Mouse (Mus musculus) brain, embryonic 14.5 days (tissue): ENCODE measurements around the gene Efcab2. TPM values are rescaled to one million over a fixed set of nuclear protein-coding genes. Genes with fewer than 3 reads are reported as not detected.

ENCODE experiments used
- DNase-seq: peaks from one replicate; pipeline ENCODE4 v3.0.0-alpha.2; 2011; ENCODE audit warnings: low read depth
- CTCF ChIP-seq: fragments of 200-500 bp; IDR thresholded peaks from 2 replicates; pipeline ENCODE4 v1.5.1; 2012; ENCODE audit warnings: inconsistent platforms, mild to moderate bottlenecking, moderate library complexity, borderline replicate concordance; ENCODE audit not compliant: insufficient read depth, insufficient read length; ENCODE audit errors: extremely low read depth
- POLR2A ChIP-seq: fragments of 200-500 bp; IDR thresholded peaks from 2 replicates; pipeline ENCODE4 v1.6.1; 2012; ENCODE audit warnings: mild to moderate bottlenecking, inconsistent platforms, borderline replicate concordance; ENCODE audit not compliant: poor library complexity, insufficient read depth, insufficient read length, severe bottlenecking; ENCODE audit errors: extremely low read depth
- polyA plus RNA-seq: library from polyadenylated mRNA; depleted of rRNA; stranded (reverse); fragments of >200 nt; gene quantifications from 2 replicates; pipeline ENCODE4 v1.2.3, GENCODE M21; 2012; rRNA removed

The Efcab2 gene
- 2.0 and 3.7 TPM in 2 replicates for polyA plus RNA-seq

DNA sequence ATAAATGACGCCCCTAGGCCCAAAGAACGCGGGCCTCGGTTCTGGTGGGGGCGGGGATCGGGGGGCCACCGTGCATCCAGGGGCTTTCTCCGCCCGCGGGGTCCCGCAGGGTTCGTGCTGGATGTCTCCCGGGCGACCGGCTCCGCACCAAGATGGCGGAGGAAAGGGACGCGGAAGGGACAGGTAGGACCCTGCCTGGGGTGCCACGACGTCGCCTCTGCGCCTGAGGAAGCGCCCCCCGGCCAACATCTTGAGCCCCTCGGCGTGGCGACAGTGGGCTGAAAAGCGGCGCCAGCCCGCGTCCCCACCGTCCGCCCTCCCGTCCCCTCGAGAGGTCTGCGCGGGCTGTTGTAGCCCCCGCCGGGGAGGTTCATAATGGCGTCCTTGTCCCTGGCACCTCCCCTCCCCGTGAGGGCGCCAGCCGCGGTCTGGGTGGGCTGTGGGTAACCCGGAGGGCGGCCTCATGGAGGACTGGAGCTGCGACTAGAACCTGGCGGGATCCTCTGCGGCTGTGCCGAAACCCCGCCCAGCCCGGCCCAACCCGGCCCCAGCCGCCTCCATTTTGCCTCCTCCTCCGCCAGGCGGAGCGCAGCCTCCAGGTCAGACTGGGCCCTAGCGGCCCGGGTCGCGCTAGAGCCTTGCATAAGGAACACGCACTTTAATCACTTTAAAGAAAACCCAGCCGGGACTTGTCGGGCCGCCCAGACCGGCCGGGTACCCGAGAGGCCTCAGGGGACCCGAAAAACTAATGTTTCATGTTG is at the start of gene Efcab2:
TSS of gene Efcab2 (plus strand) at position 135 of the 761 bp plus-strand sequence.
- TF ChIP-seq POLR2A (peak; percentile 64; the same call in 1 of the 2 replicates), CTCF (peak; percentile 58)
- peak; percentile 97 for DNase-seq

DNA sequence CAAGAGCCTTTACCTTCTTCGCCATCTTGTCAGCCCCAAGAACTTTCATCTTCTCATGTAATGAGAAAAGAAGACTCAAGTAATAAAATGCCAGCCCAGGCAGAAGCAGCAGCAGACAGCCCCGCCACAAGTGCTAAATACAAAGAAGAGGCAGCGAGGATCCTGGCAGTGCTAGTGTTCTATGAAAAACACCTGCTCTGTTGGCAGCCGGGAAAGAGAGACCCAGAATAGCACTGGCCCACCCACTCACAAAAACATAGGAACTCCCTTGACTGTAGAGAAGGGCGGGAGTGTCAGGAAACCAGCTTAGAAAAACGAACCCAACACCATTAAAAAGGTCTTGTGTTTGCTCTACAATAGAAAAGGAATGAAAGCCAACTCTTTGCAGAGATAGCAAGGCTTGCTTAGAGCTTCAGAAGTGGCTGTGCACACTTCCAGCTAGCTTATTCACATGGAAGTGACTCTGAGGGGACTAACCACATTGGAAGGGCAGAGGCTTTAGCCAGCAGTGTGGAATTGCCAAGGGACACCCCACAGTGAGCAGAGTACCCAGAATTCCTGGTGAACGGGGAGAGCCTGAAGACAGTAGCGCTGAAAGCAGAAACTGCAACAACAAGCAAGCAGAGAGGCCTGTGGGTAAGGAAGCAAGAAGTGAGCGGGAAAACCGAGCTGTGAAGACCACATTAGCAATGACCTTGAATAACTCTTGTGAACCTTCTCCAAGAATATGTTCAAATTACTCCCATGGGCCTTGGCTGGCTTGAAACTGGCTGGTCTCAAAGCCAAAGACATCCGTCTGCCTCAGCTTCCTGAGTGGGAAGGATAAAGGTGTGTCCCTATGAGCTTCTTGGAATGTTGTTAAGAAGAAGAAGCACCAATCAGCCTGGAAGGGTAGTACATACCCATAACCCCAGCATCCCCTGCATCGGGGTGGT is 47.8 kb upstream of the Efcab2 start:
- no peak for TF ChIP-seq CTCF
- TF ChIP-seq POLR2A: no peak
- DNase-seq: peak; percentile 41

DNA sequence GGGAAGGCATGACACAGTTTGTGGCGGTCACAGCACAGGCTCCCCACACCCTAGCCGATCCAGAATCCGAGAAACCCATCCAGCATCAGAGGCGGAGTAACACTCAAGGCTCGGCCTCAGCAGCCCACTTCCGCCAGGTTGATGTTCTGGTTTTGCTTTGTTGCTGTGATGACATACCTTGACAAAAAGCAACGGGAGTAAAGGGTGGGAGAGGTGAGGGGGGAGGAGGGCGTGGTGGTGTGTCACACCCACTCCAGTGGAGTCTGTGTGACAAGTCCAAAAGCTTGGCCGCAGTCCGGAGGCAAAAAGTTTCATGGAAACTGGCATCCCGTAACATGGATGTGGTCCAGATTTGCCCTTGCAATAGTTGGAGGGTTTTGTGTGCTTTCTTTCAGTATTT is 45.6 kb upstream of the Efcab2 start:
- TF ChIP-seq CTCF (no peak), POLR2A (no peak)
- no peak for DNase-seq

DNA sequence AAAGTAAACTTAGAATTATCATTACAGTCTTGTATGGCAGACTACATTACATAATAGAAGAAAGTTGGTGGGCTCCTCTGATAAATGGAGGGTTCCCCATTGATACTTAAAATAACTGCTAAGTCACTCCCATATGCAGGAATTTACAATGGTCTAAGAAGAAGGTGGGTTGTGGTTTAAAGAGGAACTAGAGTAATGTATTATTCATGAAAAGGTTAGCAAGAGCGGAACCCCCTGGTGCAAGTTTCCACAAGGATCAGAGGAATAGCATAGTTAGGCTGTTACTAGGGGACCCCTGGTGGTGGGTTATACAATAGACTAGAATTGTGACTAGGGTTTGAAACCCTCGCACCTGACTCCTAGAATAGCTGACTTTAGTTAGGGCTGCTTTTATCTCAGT is 45.2 kb upstream of the Efcab2 start:
- no peak for DNase-seq
- TF ChIP-seq POLR2A: no peak
- TF ChIP-seq CTCF: no peak

DNA sequence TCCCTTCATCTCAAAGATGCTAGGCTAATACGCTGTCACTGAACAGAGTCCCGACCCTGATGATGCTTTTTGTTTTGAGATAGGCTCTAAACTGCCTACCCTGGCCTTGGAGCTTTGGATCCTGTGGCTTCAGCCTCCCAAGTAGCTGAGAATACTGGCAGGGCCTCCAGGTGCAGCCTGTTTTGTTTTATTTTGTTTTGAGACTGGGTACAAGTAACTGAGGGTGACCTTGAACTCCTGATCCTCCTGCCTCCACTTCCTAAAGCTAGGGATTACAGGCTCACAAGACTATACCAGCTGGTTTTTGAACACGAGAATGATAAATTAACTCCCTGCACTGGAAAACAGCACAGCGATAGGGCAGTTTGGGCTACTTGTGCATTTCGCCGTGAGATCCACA is 40.7 kb upstream of the Efcab2 start:
- TF ChIP-seq POLR2A (no peak), CTCF (no peak)
- no peak for DNase-seq

DNA sequence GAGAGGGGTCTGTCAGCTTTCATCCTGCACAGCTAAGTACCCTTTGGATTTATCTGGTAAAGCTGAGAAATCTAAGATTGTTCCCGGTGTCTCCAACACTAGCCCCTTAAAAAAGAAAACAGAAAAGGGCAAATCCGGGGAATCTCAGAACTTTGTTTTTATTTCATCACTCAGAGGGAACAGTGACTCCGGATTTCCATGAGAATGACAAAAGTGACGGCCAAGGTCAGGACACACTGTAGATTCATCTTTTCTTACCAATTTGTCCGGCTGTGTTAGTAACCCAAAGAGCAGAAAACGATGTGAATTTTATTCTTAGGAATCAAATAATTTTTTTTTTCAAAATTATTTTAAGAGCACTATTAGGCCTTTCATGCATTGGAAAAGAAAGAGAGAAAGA is 37.8 kb upstream of the Efcab2 start:
- TF ChIP-seq CTCF (no peak), POLR2A (no peak)
- DNase-seq: no peak

DNA sequence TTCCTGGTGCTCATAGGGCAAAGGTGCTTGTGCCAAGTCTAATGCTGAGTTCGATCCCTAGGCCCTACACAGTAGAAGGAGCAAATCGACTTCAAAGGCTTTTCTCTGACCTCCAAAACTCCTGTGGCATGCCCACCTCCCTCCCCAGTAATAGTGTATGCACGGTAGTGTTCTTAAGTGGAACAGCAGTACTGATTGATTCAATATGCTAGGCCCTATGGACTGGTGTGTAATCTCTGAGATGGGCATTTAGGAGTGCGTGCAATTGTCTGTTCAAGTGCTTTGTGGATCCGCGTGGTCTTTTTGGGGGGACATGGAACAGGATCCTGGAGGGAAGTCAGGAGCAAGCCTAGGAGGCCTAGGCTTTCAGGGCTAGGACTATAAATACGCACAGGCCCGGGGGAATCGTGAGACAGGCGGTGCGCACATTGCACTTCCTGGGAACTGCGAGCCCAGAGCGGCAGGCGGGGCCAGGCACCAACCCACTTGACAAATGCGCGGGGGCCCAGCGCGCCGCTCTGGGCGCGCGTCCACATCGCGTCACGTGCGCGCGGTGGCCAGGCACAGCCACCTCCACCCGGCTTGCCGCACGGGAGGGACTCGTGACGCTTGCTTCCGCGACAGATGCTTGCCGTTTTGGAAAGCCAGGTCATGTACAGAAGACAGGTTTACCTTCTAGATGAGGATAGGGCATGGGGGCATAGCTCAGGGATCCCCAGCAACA is 37.2 kb upstream of the Efcab2 start:
- peak; percentile 63; the same call in 1 of the 2 replicates for TF ChIP-seq POLR2A
- TF ChIP-seq CTCF: no peak
- DNase-seq: peak; percentile 96

DNA sequence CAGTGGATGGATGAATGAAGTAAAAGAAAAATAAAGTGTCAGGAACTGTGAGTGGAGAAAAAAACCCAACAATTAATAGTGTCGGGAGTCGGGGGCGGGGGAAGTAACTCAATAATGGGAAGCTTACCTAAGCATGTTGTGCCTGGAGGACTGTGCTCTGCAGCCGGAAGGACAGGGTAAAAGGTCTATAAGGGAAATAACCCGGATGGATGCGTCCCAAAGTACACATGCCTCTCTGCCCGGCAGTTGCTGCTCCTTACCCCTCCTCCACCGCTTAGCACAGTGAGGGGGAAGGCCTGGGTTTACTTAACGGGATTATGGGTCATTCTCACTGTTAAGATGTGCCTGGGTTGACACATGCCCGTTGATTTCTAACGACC is 36.6 kb upstream of the Efcab2 start:
- peak; percentile 74 for DNase-seq
- TF ChIP-seq CTCF: no peak

DNA sequence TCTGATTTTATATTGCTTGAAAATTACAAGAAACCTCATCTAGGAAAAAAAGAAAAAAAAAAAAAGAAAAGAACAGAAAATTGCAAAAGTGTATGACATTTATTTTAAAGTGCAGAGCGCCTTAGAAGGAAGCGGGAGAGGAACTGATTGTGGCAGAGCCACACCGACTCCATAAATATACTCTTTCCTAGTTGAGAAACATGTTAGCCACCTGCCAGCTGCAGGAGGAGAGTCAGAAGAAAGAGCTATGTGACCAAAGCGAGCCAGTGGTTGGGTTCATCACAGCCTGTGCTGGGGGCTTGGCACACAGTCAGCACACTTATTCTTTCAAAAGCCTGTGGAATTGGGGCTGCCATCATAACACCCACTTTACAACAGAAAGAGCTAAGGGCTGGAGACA is 33.2 kb upstream of the Efcab2 start:
- TF ChIP-seq POLR2A: no peak
- no peak for TF ChIP-seq CTCF
- DNase-seq: no peak

DNA sequence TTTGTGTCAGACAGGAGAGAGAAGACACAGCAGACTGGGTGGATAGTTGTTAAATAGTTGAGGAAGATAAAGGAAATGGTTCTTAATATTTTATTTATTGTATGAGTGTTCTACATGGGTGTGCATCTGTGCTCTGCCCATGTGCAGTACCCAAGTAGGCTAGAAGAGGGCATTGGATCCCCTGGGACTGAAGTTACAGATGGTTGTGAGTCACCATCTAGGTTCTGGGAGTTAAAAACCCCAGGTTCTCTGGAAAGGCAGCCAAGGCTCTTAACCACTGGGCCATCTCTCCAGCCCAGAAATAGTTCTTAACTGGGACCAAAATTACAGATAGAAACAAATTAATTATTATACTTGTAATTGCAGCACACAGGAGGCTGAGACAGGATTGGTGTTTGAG is 30.5 kb upstream of the Efcab2 start:
- DNase-seq: no peak
- TF ChIP-seq POLR2A (no peak), CTCF (no peak)

DNA sequence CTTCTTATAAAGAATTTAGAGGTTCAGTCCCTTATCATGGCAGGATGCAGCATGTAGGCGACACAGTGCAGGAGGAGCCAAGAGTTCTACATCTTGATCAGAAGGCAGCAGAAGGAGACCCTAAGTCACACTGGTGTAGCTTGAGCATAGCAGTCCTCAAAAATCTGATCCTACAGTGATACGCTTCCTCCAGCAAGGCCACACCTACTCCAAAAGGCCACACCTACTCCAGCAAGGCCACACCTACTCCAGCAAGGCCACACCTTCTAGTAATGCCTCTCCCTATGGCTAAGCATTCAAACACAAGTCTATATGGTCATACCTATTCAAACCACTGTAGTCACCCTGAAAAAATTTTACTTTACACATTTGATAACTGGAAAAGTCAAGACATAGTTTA is 29.8 kb upstream of the Efcab2 start:
- no peak for TF ChIP-seq CTCF
- TF ChIP-seq POLR2A: no peak
- no peak for DNase-seq
